10 mouse cellular contexts compared by ENCODE assay signal in the genomic region with DNA sequence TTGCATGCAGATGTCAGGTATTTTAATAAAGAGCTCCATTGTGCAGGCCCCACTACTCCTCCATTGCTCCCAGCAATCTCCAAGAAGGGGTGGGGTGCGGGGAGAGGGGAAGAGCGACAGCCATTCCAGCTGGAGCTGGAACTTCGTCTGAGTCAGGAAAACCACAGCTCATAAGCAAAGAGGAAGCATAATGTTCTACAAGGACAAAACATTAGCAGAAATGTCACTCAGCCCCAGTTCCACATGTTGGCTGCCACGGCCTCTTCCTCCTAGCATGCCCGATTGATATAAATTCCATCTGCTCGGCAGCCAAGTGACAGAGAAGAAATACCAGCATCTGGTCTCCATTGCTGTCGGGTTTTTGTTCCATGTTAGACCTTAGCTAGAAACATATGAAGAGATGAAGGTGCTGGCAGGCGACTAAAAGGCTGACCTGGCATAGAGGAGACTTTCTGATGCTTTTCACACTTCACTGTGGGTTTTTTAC.
DNase-seq lines count a peak whose midpoint lies in the region; ATAC-seq and TF ChIP-seq lines count a peak whose summit lies in the region.
"Had no signal": no experiment of that assay in that cellular context is flagged by ENCODE, and none has a peak within 500 bp of the region (broad histone marks: within the 10 kb centered on the region; RNA-seq: fewer than 3 reads in every experiment).

No protein-coding gene starts in this region.

- no peaks in the 10 kb centered on the region for H3K36me3 ChIP-seq in kidney, postnatal 0 days (ENCODE audit: insufficient read depth, low read length)
- H3K36me3 ChIP-seq: G1E had no signal

- H3K9ac ChIP-seq in kidney, postnatal 0 days (ENCODE audit: low read depth, low read length), result no peak overlapping the region

- H3K4me1 ChIP-seq in kidney, postnatal 0 days (replicated peaks; ENCODE audit: insufficient read depth, low read length), result no peaks in the 10 kb centered on the region

- WGBS in kidney, postnatal 0 days, result 36% methylated on average over 8 of the region's 8 CpGs

- peak; percentile 32 for DNase-seq in kidney, postnatal 0 days (ENCODE audit: low spot score)
- DNase-seq in kidney, postnatal 25 days, result no peak
- DNase-seq in embryo, embryonic 11 days, result peak; percentile 70
- DNase-seq in heart, adult 9 months (ENCODE audit: low spot score in 2 of 2), result peak; percentile 18 to 27
- DNase-seq in lung, postnatal 4 days, result peak; percentile 19 to 73
- DNase-seq in thymus, postnatal 36 days, result no peak
- DNase-seq in right cerebral cortex, postnatal 25 days, result no peak
- no peak for DNase-seq in layer of hippocampus, adult 9-10 months (ENCODE audit: low spot score)
- DNase-seq: cerebellum, postnatal 36 days had no signal

- TF ChIP-seq CTCF in kidney, postnatal 0 days (IDR thresholded peaks at IDR 0.05; ENCODE audit: low read depth), result no peak

- H3K27ac ChIP-seq in kidney, postnatal 0 days, result no peak overlapping the region

- H3K4me3 ChIP-seq in kidney, postnatal 0 days (replicated peaks; ENCODE audit: low read depth, low read length), result no peak overlapping the region

- no peaks in the 10 kb centered on the region for H3K9me3 ChIP-seq in kidney, postnatal 0 days (replicated peaks; ENCODE audit: low read length)

- no peak for ATAC-seq in kidney, postnatal 0 days (replicated peaks; ENCODE audit: low FRiP score, low read depth)

- H3K27me3 ChIP-seq in kidney, postnatal 0 days (ENCODE audit: insufficient read depth, low read length), result no peaks in the 10 kb centered on the region

- H3K4me2 ChIP-seq in kidney, postnatal 0 days (ENCODE audit: low read length), result no peak overlapping the region

Comparison
In these comparisons a context has a peak if more than half of its experiments do, and no peak if none do; other contexts are left out.
1. DNase-seq: peak in kidney, postnatal 0 days (single experiment), embryo, embryonic 11 days (single experiment), heart, adult 9 months (2 of 2) and lung, postnatal 4 days (2 of 2); none in kidney, postnatal 25 days (0 of 2), thymus, postnatal 36 days (0 of 2), right cerebral cortex, postnatal 25 days (single experiment) and layer of hippocampus, adult 9-10 months (single experiment).